Mouse (Mus musculus) liver, adult 2 months (tissue): ENCODE measurements at regions not wholly inside any gene's neighbourhood (a gene's known extent, or its start where the extent isn't known, plus 50 kb on each side); places are given as distances from the start of the nearest gene placed in this dataset.

ENCODE experiments used
- CTCF ChIP-seq: fragments of 200-500 bp; IDR thresholded peaks from 2 replicates; pipeline ENCODE4 v1.5.1; 2011; ENCODE audit warnings: low read depth, low read length, control low read depth
- POLR2A ChIP-seq: fragments of 200-500 bp; IDR thresholded peaks from 2 replicates; pipeline ENCODE4 v1.6.1; 2011; ENCODE audit warnings: low read length, control low read depth; ENCODE audit not compliant: insufficient read depth; ENCODE audit errors: extremely low read depth

- no peak for TF ChIP-seq CTCF
- TF ChIP-seq POLR2A: no peak
Measured at GRCm38 (mm10) chr3:54589976-54590375, 102.6 kb upstream of the Supt20 start.
